In genomic region chr14:34226566-34226965, GRCm38 (mm10) we compare ENCODE assay signal across 24 mouse cellular contexts. TPM values are rescaled to one million over a fixed set of nuclear protein-coding genes. Genes with fewer than 3 reads are reported as not detected.
DNase-seq lines count a peak whose midpoint lies in the region; ATAC-seq and TF ChIP-seq lines count a peak whose summit lies in the region.
"Had no signal": no experiment of that assay in that cellular context is flagged by ENCODE, and none has a peak within 500 bp of the region (broad histone marks: within the 10 kb centered on the region; RNA-seq: fewer than 3 reads in every experiment).

No protein-coding gene starts in this region.

- no peaks in the 10 kb centered on the region for H3K4me1 ChIP-seq in forebrain, postnatal 0 days (ENCODE audit: insufficient read depth)
- H3K4me1 ChIP-seq in forebrain, embryonic 15.5 days, result no peaks in the 10 kb centered on the region
- H3K4me1 ChIP-seq in kidney, adult 2 months (ENCODE audit: control insufficient read depth, insufficient read depth, low read length), result no peaks in the 10 kb centered on the region
- no peaks in the 10 kb centered on the region for H3K4me1 ChIP-seq in liver, adult 2 months (ENCODE audit: control insufficient read depth, insufficient read depth, low read length)
- no peaks in the 10 kb centered on the region for H3K4me1 ChIP-seq in liver, embryonic 11.5 days (replicated peaks; ENCODE audit: control insufficient read depth, insufficient read depth, low read length)
- peaks cover 7% of the 10 kb centered on the region; the same call in 1 of the 2 replicates for H3K4me1 ChIP-seq in limb, embryonic 10.5 days
- H3K4me1 ChIP-seq: hindbrain, embryonic 12.5 days; limb, embryonic 13.5 days; liver, embryonic 15.5 days had no signal

- no peaks in the 10 kb centered on the region for H3K36me3 ChIP-seq in forebrain, postnatal 0 days (ENCODE audit: insufficient read depth)
- no peaks in the 10 kb centered on the region for H3K36me3 ChIP-seq in forebrain, embryonic 15.5 days
- no peaks in the 10 kb centered on the region for H3K36me3 ChIP-seq in kidney, adult 2 months (ENCODE audit: control insufficient read depth, insufficient read depth, low read length)
- peaks cover 3% of the 10 kb centered on the region for H3K36me3 ChIP-seq in liver, adult 2 months (ENCODE audit: control insufficient read depth, insufficient read depth, low read length)
- H3K36me3 ChIP-seq in liver, embryonic 11.5 days (ENCODE audit: control insufficient read depth, insufficient read depth, low read length), result no peaks in the 10 kb centered on the region
- H3K36me3 ChIP-seq in limb, embryonic 10.5 days, result no peaks in the 10 kb centered on the region
- H3K36me3 ChIP-seq: embryonic facial prominence, embryonic 13.5 days; hindbrain, embryonic 12.5 days; limb, embryonic 13.5 days; liver, embryonic 15.5 days had no signal

- no peak overlapping the region for H3K4me3 ChIP-seq in forebrain, postnatal 0 days (ENCODE audit: low read depth, low read length)
- H3K4me3 ChIP-seq in forebrain, embryonic 15.5 days, result no peak overlapping the region
- H3K4me3 ChIP-seq in kidney, adult 2 months (ENCODE audit: insufficient read depth, low read depth, low read length), result no peak overlapping the region
- no peak overlapping the region for H3K4me3 ChIP-seq in liver, adult 2 months (ENCODE audit: insufficient read depth, low read depth, low read length)
- no peak overlapping the region for H3K4me3 ChIP-seq in liver, embryonic 11.5 days (ENCODE audit: low read depth, low read length)
- no peak overlapping the region for H3K4me3 ChIP-seq in limb, embryonic 10.5 days
- H3K4me3 ChIP-seq: embryonic facial prominence, embryonic 13.5 days; hindbrain, embryonic 12.5 days; limb, embryonic 13.5 days; liver, embryonic 15.5 days had no signal

- no peak overlapping the region for H3K9ac ChIP-seq in forebrain, postnatal 0 days
- H3K9ac ChIP-seq in forebrain, embryonic 15.5 days (replicated peaks), result no peak overlapping the region
- no peak overlapping the region for H3K9ac ChIP-seq in liver, adult 2 months (ENCODE audit: low read depth, low read length)
- H3K9ac ChIP-seq in liver, embryonic 11.5 days (ENCODE audit: low read depth, low read length), result no peak overlapping the region
- H3K9ac ChIP-seq: embryonic facial prominence, embryonic 13.5 days; hindbrain, embryonic 12.5 days; limb, embryonic 13.5 days; liver, embryonic 15.5 days had no signal

- TF ChIP-seq POLR2A in kidney, adult 2 months (IDR thresholded peaks at IDR 0.05; ENCODE audit: low read depth, low read length), result no peak
- TF ChIP-seq POLR2A in liver, adult 2 months (IDR thresholded peaks at IDR 0.05; ENCODE audit: extremely low read depth, insufficient read depth, low read length), result no peak

- no peak overlapping the region for H3K4me2 ChIP-seq in forebrain, postnatal 0 days (ENCODE audit: low read depth)
- H3K4me2 ChIP-seq in forebrain, embryonic 15.5 days (replicated peaks), result no peak overlapping the region
- no peak overlapping the region for H3K4me2 ChIP-seq in liver, embryonic 11.5 days
- H3K4me2 ChIP-seq: embryonic facial prominence, embryonic 13.5 days; heart, embryonic 11.5 days; hindbrain, embryonic 12.5 days; limb, embryonic 13.5 days; liver, embryonic 15.5 days had no signal

- no peaks in the 10 kb centered on the region for H3K79me2 ChIP-seq in liver, adult 2 months (ENCODE audit: control insufficient read depth, insufficient read depth, low read length)

- H3K27me3 ChIP-seq in forebrain, postnatal 0 days (ENCODE audit: insufficient read depth, low read length), result no peaks in the 10 kb centered on the region
- no peaks in the 10 kb centered on the region for H3K27me3 ChIP-seq in forebrain, embryonic 15.5 days
- H3K27me3 ChIP-seq in kidney, adult 2 months (replicated peaks; ENCODE audit: control insufficient read depth, insufficient read depth, low read length), result no peaks in the 10 kb centered on the region
- H3K27me3 ChIP-seq in liver, adult 2 months (ENCODE audit: control insufficient read depth, insufficient read depth, low read length), result no peaks in the 10 kb centered on the region
- peaks cover 2% of the 10 kb centered on the region; the same call in 1 of the 2 replicates for H3K27me3 ChIP-seq in liver, embryonic 11.5 days (replicated peaks; ENCODE audit: control insufficient read depth, insufficient read depth, low read length)
- H3K27me3 ChIP-seq in limb, embryonic 10.5 days (ENCODE audit: low read depth, poor library complexity, severe bottlenecking), result peaks cover 10% of the 10 kb centered on the region
- H3K27me3 ChIP-seq: liver, embryonic 15.5 days had no signal

- no peak overlapping the region for H3K27ac ChIP-seq in forebrain, postnatal 0 days (ENCODE audit: low read depth, low read length)
- no peak overlapping the region for H3K27ac ChIP-seq in forebrain, embryonic 15.5 days (replicated peaks)
- H3K27ac ChIP-seq in kidney, adult 2 months (ENCODE audit: insufficient read depth, low read depth, low read length), result no peak overlapping the region
- H3K27ac ChIP-seq in liver, adult 2 months (replicated peaks; ENCODE audit: insufficient read depth, low read depth, low read length), result no peak overlapping the region
- no peak overlapping the region for H3K27ac ChIP-seq in liver, embryonic 11.5 days (ENCODE audit: low read depth, low read length)
- H3K27ac ChIP-seq in limb, embryonic 10.5 days, result peak overlapping the region; percentile 30; the same call in 1 of the 2 replicates
- H3K27ac ChIP-seq: embryonic facial prominence, embryonic 13.5 days; hindbrain, embryonic 12.5 days; limb, embryonic 13.5 days; liver, embryonic 15.5 days had no signal

- DNase-seq in forebrain, postnatal 0 days, result peak; percentile 21
- peak; percentile 15 for DNase-seq in kidney, postnatal 14 days
- no peak for DNase-seq in kidney, adult 2 months
- peak; percentile 28 for DNase-seq in liver, adult 2 months (ENCODE audit: extremely low read depth, low read depth, low spot score)
- DNase-seq in liver, embryonic 11.5 days (ENCODE audit: low spot score), result no peak
- no peak for DNase-seq in limb, embryonic 10.5 days (ENCODE audit: low spot score)
- DNase-seq: adrenal gland, postnatal 14 days; cerebellum, adult 11 months; heart, postnatal 14 days; kidney, postnatal 25 days; layer of hippocampus, adult 9-11 months; midbrain, embryonic 14.5 days; right cerebral cortex, postnatal 14 days; spleen, adult 18-20 months; thymus, postnatal 25 days had no signal

- ATAC-seq in forebrain, postnatal 0 days, result no peak; the same call in 1 of the 2 replicates
- ATAC-seq in forebrain, embryonic 15.5 days (replicated peaks), result no peak
- ATAC-seq in liver, embryonic 11.5 days (replicated peaks; ENCODE audit: low FRiP score), result no peak
- ATAC-seq: forebrain, embryonic 16.5 days; intestine, embryonic 16.5 days had no signal

- WGBS in forebrain, postnatal 0 days, result 71% methylated on average over 4 of the region's 4 CpGs
- 77% methylated on average over 4 of the region's 4 CpGs for WGBS in forebrain, embryonic 15.5 days
- 57% methylated on average over 4 of the region's 4 CpGs for WGBS in kidney, adult 2 months
- WGBS in liver, adult 2 months, result 47% methylated on average over 4 of the region's 4 CpGs
- WGBS in liver, embryonic 11.5 days, result 74% methylated on average over 4 of the region's 4 CpGs
- 85% methylated on average over 4 of the region's 4 CpGs for WGBS in limb, embryonic 10.5 days

- no peaks in the 10 kb centered on the region for H3K9me3 ChIP-seq in forebrain, postnatal 0 days (ENCODE audit: low read length)
- H3K9me3 ChIP-seq in forebrain, embryonic 15.5 days, result no peaks in the 10 kb centered on the region
- no peaks in the 10 kb centered on the region for H3K9me3 ChIP-seq in liver, embryonic 11.5 days (ENCODE audit: control insufficient read depth, low read length)
- H3K9me3 ChIP-seq in limb, embryonic 10.5 days (replicated peaks), result no peaks in the 10 kb centered on the region
- H3K9me3 ChIP-seq: embryonic facial prominence, embryonic 13.5 days; hindbrain, embryonic 12.5 days; limb, embryonic 13.5 days; liver, embryonic 15.5 days had no signal

- no peak for TF ChIP-seq CTCF in forebrain, postnatal 0 days (IDR thresholded peaks at IDR 0.05; ENCODE audit: low read depth)
- no peak for TF ChIP-seq CTCF in kidney, adult 2 months (conservative IDR thresholded peaks at IDR 0.05; ENCODE audit: insufficient read depth, insufficient read length, low read depth, low read length)
- TF ChIP-seq CTCF in liver, adult 2 months (IDR thresholded peaks at IDR 0.05; ENCODE audit: low read depth, low read length), result no peak

RNA-seq across cellular contexts. Expression of gene Syt15, which starts 7.2 kb away (rescaled TPM):
- total RNA-seq in forebrain, postnatal 0 days (2014; rRNA removed), result 1.0 and 1.5 TPM in 2 replicates
- polyA plus RNA-seq in forebrain, postnatal 0 days (2015; fragmentation: Nextera tagmentation; extraction: Ambion mirVana), result 0.35 and 0.65 TPM in 2 replicates
- polyA plus RNA-seq in forebrain, embryonic 15.5 days (2015; fragmentation: Nextera tagmentation; extraction: Ambion mirVana), result 0.41 and 0.65 TPM in 2 replicates
- polyA plus RNA-seq in kidney, adult 2 months (2012; rRNA removed), result 1.3 and 1.5 TPM in 2 replicates
- 0.07 and 0.09 TPM in 2 replicates for total RNA-seq in liver, adult 2 months (2014; rRNA removed)
- polyA plus RNA-seq in liver, adult 2 months (2012; rRNA removed), result 0.12 and 0.22 TPM in 2 replicates
- polyA plus RNA-seq in liver, embryonic 11.5 days (2014; fragmentation: Nextera tagmentation; extraction: Ambion mirVana), result 0.21 and 0.29 TPM in 2 replicates
- polyA plus RNA-seq in limb, embryonic 10.5 days (2016; fragmentation: Nextera tagmentation; extraction: Ambion mirVana), result 0.05 TPM in 1 of 2 replicates, not detected in the other
- total RNA-seq: megakaryocyte, adult 5-6 weeks had no signal

RNA-seq across cellular contexts. Expression of gene Gprin2, which starts 25.1 kb away (rescaled TPM):
- 23.3 and 26.0 TPM in 2 replicates for total RNA-seq in forebrain, postnatal 0 days (2014; rRNA removed)
- polyA plus RNA-seq in forebrain, postnatal 0 days (2015; fragmentation: Nextera tagmentation; extraction: Ambion mirVana), result 6.9 and 8.0 TPM in 2 replicates
- 3.8 and 3.9 TPM in 2 replicates for polyA plus RNA-seq in forebrain, embryonic 15.5 days (2015; fragmentation: Nextera tagmentation; extraction: Ambion mirVana)
- 0.11 and 0.20 TPM in 2 replicates for polyA plus RNA-seq in kidney, adult 2 months (2012; rRNA removed)
- total RNA-seq in liver, adult 2 months (2014; rRNA removed), result under 0.01 and 0.09 TPM in 2 replicates
- polyA plus RNA-seq in liver, adult 2 months (2012; rRNA removed), result 0.01 TPM in 1 of 2 replicates, not detected in the other
- 0.03 and 0.16 TPM in 2 replicates for polyA plus RNA-seq in liver, embryonic 11.5 days (2014; fragmentation: Nextera tagmentation; extraction: Ambion mirVana)
- polyA plus RNA-seq in limb, embryonic 10.5 days (2016; fragmentation: Nextera tagmentation; extraction: Ambion mirVana), result 0.43 TPM in 2 replicates
- total RNA-seq: megakaryocyte, adult 5-6 weeks had no signal

Comparison
In these comparisons a context has a peak if more than half of its experiments do, and no peak if none do; other contexts are left out.
1. DNase-seq: peak in forebrain, postnatal 0 days (single experiment), kidney, postnatal 14 days (single experiment) and liver, adult 2 months (single experiment); none in kidney, adult 2 months (single experiment), liver, embryonic 11.5 days (single experiment) and limb, embryonic 10.5 days (single experiment).